Mouse (Mus musculus): ENCODE data around the gene Atg10.

- no peak for TF ChIP-seq POLR2A (IDR thresholded peaks at IDR 0.05; ENCODE audit: low read depth, low read length)
- no peak for TF ChIP-seq CTCF (IDR thresholded peaks at IDR 0.05; ENCODE audit: borderline replicate concordance, insufficient read depth, low read length)
These were observed 318.6 kb downstream of the Atg10 start, which contains the start of gene Atp6ap1l for GRCm38 (mm10) chr13:90905176-90905575.
